Mouse (Mus musculus) embryonic facial prominence, embryonic 10.5 days (tissue): ENCODE results near the gene Nfib. TPM values are rescaled to one million over a fixed set of nuclear protein-coding genes. Genes with fewer than 3 reads are reported as not detected.

Source experiments
- polyA plus RNA-seq: library from polyadenylated mRNA; unstranded; fragments of >200 nt; fragmentation: Nextera tagmentation; extraction: Ambion mirVana; gene quantifications from 2 replicates; pipeline ENCODE4 v1.2.1, GENCODE M21; 2016

Nfib gene
- polyA plus RNA-seq, 1 experiment from 2014 or later: 26.7 TPM

Other genes starting within 250 kb of the Nfib start
- 13.5 and 14.0 TPM in 2 replicates for gene Zdhhc21, start 154.2 kb upstream of the Nfib start, polyA plus RNA-seq
- gene Cer1, start 179.4 kb upstream of the Nfib start, polyA plus RNA-seq: 0.14 TPM in 1 of 2 replicates, not detected in the other